Mouse (Mus musculus) G1E-ER4 (cell line): ENCODE results near the gene Kif26a. TPM values are rescaled to one million over a fixed set of nuclear protein-coding genes. Genes with fewer than 3 reads are reported as not detected.

Source experiments
- GATA1 ChIP-seq: IDR thresholded peaks from one replicate; pipeline ENCODE4 v1.8.0; 2012; ENCODE audit warnings: low read length, inconsistent platforms
- polyA plus RNA-seq: library from polyadenylated mRNA; stranded (reverse); fragments of >175 nt; gene quantifications from 2 replicates; pipeline ENCODE4 v1.2.3, GENCODE M21; 2012

Kif26a gene
- polyA plus RNA-seq, 1 experiment = not detected

DNA sequence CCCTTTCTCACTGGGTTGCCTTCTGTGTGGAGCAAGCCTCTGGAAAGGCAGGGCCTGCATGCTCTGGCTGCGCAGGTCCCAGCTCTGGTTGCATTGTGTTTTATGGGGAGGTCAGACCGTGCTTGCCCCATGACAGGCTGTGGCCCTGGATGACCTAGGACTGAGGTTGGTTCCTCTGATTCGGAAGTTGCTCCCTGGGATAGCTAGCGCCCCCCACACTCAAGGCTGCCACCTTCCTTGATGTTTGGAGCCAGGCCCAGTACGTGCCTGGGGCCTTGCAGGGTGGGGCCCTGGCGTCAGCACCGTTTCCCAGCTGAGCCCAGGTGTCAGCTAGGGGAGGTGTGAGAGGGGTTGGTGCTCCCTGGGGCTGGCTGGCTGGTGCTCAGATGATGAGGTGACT lies 4.0 kb downstream of the Kif26a start:
- no peak for TF ChIP-seq GATA1

DNA sequence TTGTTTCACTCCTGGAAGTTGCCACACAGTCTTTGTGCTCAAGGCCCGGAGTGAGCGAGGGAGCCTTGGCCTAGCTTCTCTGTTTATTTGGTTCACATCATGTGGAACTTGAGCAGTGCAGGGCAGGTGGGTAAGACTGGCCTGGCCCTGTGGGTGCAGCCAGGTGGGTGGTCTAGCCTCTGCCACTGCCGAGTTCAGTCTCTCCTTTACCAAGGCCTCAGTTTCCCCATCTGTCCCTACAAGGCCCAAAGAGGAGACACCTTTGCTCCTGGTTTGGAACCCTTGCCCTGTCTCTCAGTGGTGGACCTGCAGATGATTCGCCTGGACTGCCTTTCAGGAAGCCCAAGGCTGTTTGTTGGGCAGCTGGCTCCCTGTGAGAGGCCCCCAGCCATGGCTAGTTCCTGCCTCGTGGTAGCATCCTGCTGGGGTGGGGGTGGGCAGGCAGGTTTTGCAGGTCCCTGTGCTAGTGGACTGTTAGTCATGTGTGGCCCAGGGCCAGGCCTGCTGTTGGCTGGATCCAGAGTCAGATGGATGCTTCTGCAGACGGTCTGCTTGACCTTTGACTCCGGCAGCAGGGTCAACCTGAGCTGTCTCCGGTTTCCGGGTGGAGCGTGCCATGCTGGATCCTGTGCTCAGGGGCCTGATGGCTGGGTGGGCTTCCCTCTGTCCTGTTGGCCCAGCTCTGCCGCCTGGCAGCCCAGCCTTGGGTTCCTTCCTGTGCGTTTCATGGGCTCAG lies 5.4 kb downstream of the Kif26a start:
- TF ChIP-seq GATA1 = no peak

DNA sequence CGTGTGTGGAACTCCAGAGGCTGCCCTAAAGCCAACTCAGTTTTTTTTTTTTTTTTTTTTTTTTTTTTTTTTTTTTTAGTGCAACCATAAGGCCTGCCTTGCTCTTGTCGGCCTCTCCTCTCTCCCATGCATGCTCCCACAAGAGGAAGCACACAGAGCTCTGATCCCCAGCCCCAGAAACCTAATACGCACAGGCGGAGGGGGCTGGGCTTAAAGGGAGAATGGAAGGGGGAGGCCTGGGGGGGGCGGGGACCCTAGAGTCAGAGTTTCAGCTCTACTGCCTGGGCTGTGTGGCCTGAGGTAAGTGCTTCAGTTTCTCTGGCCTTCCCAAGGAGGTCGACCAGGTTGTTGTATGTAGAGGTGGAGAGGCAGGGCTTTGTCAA lies 6.0 kb downstream of the Kif26a start:
- no peak for TF ChIP-seq GATA1

DNA sequence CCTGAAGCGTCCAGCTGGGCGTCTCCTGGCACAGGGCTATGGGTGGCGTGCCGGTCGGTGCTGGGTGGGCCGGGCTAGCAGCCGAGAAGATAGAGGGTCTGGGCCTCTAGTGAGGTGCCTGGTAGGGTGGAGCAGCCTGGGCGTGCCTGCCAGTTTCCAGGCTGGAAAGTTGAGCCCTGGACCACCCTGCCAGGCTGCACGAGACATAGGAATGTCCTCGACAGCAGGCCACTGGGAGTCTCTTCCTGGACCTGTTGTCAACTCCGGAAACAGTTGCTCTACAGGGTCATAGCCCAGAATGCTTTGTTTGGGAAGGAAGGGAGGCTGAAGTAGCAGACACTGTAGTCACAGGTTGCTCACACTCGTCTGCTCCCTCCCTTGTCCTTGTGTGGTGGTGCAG lies 7.6 kb downstream of the Kif26a start:
- TF ChIP-seq GATA1 = no peak

DNA sequence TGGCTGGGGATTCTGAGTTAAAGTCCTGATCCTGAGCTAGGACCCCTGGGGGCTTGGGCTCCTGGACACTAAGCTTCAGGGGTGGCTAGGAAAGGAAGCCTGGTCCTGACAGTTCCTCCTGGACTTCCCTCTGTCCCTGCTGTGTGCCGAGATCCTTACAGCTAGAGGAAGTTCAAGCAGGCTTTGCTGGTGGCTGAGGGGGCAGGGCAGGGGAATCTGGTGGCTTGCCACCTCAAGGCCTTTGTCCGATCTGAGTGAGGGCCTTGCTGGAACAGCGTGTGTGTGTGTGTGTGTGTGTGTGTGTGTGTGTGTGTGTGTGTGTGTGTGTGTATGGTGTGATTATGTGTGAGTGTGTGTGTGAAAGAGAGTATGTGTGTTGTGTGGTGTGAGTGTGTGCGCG lies 8.5 kb downstream of the Kif26a start:
- TF ChIP-seq GATA1 = no peak

DNA sequence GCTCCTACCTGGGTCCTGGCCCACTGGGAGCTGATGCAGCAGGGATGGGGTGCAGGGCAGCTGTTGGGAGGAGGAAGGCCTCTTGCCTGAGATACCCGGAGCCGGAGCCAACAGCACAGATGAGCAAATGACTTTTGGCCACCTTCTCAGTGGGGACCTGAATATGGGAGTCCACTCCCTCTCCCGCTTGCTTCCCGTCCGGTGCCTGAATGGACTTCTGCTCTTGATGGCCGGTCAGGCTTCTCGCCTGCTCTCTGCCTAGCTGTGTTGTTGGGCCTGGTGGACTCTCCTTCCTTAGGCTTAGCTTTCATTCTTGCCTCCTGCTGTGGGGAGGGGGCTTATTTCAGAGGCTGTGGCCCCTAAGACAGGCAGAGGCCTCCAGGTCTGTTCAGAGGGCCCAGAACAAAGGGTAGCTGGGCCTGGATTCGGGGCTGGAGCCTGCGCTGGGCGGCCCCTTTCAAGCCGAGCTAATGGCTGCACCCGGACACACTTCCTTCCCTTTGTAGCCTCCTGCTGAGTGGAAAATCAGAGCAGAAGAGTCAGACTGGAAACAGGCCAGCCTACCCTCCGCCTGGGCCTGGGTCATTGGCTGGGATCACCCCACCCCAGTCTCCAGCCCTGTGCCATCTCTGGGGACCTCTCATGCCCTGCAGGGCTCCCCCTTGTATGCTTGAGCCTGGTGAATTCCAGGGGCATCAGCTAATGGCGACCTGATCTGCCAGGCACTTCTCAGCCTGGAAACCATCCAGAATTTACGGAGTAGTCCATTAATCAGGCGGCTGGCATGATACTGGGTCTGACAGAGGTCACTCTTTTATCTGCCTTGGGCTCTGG lies 9.4 kb downstream of the Kif26a start:
- no peak for TF ChIP-seq GATA1

DNA sequence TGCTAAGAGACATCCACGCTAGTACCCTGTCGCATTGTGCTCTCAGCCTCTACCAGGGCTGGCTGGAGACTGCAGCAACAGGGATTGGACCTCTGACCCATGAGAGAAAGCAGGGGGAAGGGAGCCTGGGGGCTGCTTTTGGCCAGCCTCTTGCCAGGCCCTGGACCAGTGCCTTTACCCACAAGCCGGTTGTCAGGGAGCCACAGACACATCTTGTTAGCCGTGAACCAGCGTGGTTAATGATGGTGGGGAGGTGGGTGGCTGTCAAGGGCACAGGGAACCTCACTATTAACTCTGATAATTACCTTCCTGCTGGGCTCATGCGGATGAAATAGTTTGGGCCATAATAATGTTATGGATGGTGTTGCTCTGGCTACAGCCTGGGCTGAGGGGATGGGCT lies 10.8 kb downstream of the Kif26a start:
- no peak for TF ChIP-seq GATA1

DNA sequence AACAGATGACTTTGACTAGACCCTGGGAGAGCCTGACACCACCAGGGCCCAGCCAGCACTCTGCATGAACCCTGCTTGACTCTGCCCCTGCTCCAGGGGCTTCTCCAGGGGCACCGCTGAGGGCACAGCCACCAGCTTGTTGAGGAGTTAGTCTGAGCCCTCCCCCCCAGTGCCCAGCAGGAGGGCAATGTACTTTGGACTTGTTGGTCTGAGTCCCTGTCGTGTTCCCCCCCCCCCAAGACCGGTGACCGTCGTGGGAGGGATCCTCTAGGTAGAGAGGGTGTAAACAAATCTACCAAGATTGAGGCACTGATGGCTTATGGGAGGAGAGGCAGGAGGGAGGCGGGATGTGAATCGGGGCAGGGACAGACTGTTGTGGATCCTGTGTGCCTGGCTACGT lies 12.2 kb downstream of the Kif26a start:
- no peak for TF ChIP-seq GATA1

DNA sequence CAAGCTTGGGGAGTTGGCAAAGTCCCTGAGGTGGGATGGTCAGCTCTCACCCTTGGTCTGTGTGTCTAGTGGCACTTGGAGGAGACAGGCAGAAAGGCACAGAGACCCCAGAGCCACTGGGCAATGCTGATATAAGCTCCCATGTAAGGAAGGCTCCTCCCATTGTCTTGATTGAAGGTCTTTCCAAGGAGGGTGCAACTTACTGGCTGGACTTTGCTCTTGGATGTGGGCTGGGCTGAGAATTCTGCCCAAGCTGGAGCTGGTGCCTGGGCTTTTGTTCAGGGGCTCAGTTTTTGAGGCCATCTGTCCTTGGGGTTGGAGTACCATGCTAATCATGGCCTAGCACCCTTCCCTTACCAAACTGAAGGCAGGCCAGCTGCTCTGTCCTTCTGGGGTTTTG lies 12.8 kb downstream of the Kif26a start:
- no peak for TF ChIP-seq GATA1

DNA sequence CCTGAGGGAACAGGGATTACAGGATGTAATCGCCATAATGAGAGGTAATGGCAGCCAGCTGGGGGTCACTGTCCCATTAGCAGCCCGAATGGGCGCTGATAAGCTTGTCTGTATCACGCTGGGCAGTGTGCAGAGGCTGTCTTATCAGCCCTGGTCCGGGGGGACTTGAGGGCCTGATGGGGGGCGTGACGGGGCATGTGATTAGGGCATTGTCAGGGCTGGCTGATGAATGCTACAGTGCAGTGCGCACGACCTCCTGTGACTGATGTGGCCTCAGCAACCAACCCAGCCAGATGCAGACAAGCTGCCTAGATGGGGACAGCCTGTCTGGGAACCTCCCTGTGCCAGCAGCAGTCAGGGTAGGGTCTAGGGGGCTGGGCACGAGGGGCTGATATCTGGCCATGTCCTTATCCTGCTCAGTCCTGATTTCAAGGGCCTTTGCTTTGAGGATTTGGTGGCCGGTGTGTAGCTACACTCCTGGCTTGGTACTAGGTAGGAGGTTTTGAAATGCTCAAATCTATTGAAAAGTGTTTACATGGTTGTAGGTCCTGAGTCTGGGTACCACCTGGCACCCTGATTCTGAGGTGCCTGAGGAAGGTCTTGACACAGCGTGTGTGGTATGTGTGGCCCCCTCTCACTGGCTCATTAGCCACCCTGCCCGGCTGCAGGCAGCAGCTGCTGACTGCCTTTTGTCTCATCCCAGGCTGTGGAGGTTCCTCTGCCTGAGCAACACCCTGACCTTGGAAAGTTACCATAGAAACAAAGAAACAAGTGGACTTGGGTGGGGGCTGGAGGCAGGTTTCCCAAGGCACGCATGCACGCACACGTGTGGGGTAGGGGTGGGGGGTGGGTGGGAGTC lies 18.2 kb downstream of the Kif26a start:
- TF ChIP-seq GATA1 = no peak

DNA sequence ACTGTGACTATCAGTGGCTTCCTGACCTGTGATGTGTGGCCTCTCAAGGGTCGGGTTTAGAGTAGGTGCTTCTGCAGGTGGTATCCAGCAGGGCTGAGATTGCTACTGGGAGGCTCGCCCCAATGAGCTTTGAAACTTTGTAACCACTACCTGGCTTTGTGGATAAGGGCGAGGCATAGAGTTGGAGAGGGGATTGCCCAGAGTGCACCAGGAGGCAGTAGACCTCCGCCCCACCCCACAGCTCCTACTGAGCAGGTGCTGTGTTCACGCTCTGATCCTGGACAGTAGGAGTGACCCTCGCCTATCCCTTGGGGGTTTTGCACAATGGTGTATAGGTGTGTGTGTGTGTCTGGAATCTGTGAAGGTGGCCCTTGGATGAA lies 18.8 kb downstream of the Kif26a start:
- no peak for TF ChIP-seq GATA1

DNA sequence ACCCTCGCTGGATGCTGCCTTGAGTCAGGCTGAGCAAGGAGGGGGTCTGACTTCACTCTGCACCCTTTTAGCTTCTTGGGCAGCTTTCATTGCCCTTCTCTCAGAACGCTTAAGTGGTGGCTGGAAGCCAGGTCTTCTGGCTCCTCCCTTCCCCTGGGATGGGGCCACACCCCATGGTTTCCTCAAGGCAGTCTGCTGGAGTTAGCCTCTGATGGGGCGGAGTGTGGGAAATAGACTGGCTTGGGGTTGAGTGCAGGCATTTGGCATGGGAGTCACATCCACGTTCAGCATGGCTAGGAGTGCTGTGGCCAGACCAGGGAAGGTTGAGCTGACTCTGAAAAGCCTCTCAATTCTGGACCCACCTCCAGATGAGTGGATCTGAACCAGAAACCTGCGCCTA lies 23.2 kb downstream of the Kif26a start:
- TF ChIP-seq GATA1 = no peak

DNA sequence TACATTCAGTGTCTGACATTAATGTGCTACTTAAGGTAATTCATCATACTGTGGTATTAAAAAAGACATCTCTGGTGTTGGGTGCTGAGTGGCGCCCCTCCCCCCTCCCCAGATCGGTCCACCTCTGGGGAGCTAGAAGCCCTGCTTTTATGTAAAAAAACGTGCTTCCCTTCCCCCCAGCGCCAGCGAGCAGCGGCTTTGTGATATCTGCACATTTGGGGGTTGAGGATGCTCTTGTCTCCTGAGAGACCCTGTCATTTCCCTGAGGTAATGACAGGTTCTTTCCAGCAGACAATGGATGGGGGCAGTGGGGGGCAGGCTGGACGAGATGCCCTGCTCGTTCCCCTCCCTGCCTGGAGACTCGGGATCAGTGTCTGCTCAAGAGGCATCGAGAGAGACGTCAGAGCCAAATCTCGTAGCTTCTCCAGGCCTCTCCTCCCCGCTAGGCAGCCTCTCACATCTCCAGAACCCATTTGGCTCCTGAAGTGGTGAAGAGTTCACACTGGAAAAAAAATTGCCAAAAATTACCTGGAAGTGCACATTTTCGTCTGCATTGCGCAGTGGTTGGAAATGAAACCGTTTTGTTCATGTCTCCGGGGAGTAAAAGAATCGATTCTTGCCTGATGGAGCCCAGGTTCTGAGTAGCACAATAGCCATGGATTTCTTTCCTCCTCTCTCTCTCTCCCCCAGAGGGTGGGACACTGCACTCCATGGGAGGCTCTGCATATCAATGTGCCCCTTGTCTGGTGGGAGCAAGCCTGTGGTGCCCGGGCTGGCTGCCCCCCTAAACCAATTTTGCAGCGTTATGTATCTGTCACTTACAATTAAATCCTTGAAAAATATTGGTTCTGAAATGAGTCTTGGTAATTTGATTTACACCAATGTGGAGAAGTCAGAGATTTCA lies 24.9 kb downstream of the Kif26a start:
- no peak for TF ChIP-seq GATA1

DNA sequence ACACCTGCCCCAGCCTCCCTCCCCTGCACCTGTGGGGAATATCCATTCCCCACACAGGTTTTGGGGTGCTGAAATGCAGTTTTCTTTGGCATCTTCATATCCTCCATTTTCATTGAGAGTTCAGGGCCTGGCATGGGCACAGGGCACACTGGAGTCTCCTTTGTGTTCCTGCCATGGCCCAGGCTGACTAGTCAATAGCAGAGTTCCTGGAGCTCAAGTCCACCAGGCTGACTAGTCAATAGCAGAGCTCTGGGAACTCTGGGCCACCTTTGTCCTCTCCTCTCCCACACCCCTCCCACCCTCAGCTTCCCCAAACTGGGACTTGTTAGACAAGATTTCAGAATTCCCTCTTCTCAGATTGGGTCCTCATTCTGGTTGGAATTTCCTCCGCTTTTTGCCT lies 25.6 kb downstream of the Kif26a start:
- TF ChIP-seq GATA1 = no peak

DNA sequence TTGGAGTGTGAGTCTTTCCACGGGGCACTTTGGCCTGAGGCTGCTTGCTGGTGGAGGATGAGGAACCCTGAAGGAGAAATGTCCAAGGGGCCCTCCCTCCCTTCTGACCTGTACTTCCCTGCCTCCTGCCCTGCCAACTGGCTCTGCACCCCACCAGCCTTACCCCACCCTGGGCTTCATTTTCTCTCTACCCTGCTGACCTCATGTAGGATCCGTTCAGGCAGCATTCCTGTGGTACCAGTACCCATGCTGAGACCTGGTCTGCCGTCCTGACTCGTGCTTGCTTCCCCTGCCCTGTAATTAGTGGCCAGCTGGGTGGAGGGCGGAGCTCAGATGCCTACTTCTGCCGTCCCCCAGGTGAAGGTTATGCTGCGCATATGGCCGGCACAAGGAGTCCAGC lies 26.2 kb downstream of the Kif26a start:
- no peak for TF ChIP-seq GATA1
